Mouse (Mus musculus): ENCODE measurements around the gene Cmtr2. TPM values are rescaled to one million over a fixed set of nuclear protein-coding genes. Genes with fewer than 3 reads are reported as not detected.

The Cmtr2 gene
- polyA plus RNA-seq, 1 experiment from 2014 or later = 10.9 TPM

- Histone ChIP-seq H3K4me3 (no peak overlapping the region), H3K9me3 (no peaks in the 10 kb centered on the region), H3K36me3 (no peaks in the 10 kb centered on the region), H3K9ac (no peak overlapping the region), H3K27ac (no peak overlapping the region), H3K27me3 (no peaks in the 10 kb centered on the region), H3K4me2 (no peak overlapping the region), H3K4me1 (replicated peaks) (peaks cover 8% of the 10 kb centered on the region; the same call in 1 of the 2 replicates)
- WGBS = 27% methylated on average over 11 of the region's 11 CpGs
- no peak for ATAC-seq (ENCODE audit: low FRiP score)
Observed at GRCm38 (mm10) chr8:110201806-110202205, 13.7 kb upstream of the Cmtr2 start.

- Histone ChIP-seq H3K4me3 (no peak overlapping the region), H3K27me3 (no peaks in the 10 kb centered on the region), H3K36me3 (peaks cover 6% of the 10 kb centered on the region), H3K4me1 (replicated peaks) (peaks cover 24% of the 10 kb centered on the region), H3K27ac (no peak overlapping the region), H3K4me2 (no peak overlapping the region), H3K9ac (no peak overlapping the region), H3K9me3 (no peaks in the 10 kb centered on the region)
- no peak for ATAC-seq (ENCODE audit: low FRiP score)
- whole genome bisulfite sequencing = 84% methylated on average over 5 of the region's 5 CpGs
Observed at GRCm38 (mm10) chr8:110216253-110216652, 788 bp downstream of the Cmtr2 start.

GRCm38 (mm10) chr8:110217198-110217597 lies 1.7 kb downstream of the Cmtr2 start:
- Histone ChIP-seq H3K4me1 (replicated peaks) (peaks cover 24% of the 10 kb centered on the region), H3K27me3 (no peaks in the 10 kb centered on the region), H3K36me3 (peaks cover 16% of the 10 kb centered on the region), H3K9me3 (no peaks in the 10 kb centered on the region), H3K4me2 (peak overlapping the region; percentile 76), H3K4me3 (peak overlapping the region; percentile 62), H3K9ac (peak overlapping the region; percentile 53), H3K27ac (peak overlapping the region; percentile 84)
- ATAC-seq (ENCODE audit: low FRiP score) = peak; percentile 49
- 39% methylated on average over 5 of the region's 5 CpGs for WGBS

GRCm38 (mm10) chr8:110217681-110218131 lies 2.2 kb downstream of the Cmtr2 start:
- H3K4me3 ChIP-seq = peak overlapping the region; percentile 62
- peaks cover 24% of the 10 kb centered on the region for H3K4me1 ChIP-seq (replicated peaks)
- no peaks in the 10 kb centered on the region for H3K27me3 ChIP-seq
- H3K9ac ChIP-seq = peak overlapping the region; percentile 65
- peak overlapping the region; percentile 84 for H3K27ac ChIP-seq
- no peaks in the 10 kb centered on the region for H3K9me3 ChIP-seq
- H3K36me3 ChIP-seq = peaks cover 21% of the 10 kb centered on the region
- under 1% methylated on average over 43 of the region's 43 CpGs for WGBS
- peak; percentile 99 for ATAC-seq (ENCODE audit: low FRiP score)
- H3K4me2 ChIP-seq = peak overlapping the region; percentile 76

- H3K9me3 ChIP-seq = no peaks in the 10 kb centered on the region
- no peak overlapping the region; the same call in 1 of the 2 replicates for H3K9ac ChIP-seq
- WGBS = 82% methylated on average over 5 of the region's 5 CpGs
Observed at GRCm38 (mm10) chr8:110218511-110218910, 3.0 kb downstream of the Cmtr2 start.

GRCm38 (mm10) chr8:110220936-110221335 lies 5.5 kb downstream of the Cmtr2 start:
- Histone ChIP-seq H3K4me1 (replicated peaks) (peaks cover 24% of the 10 kb centered on the region), H3K9ac (no peak overlapping the region), H3K27me3 (no peaks in the 10 kb centered on the region), H3K27ac (no peak overlapping the region), H3K36me3 (peaks cover 43% of the 10 kb centered on the region), H3K4me2 (no peak overlapping the region), H3K4me3 (no peak overlapping the region), H3K9me3 (no peaks in the 10 kb centered on the region)
- 94% methylated on average over 14 of the region's 14 CpGs for WGBS
- ATAC-seq (ENCODE audit: low FRiP score) = no peak

More at GRCm38 (mm10) chr8:110218511-110218910, 3.0 kb downstream of the Cmtr2 start:
- Histone ChIP-seq H3K4me3 (peak overlapping the region; percentile 62), H3K27me3 (no peaks in the 10 kb centered on the region), H3K4me2 (peak overlapping the region; percentile 76), H3K27ac (no peak overlapping the region), H3K36me3 (peaks cover 29% of the 10 kb centered on the region), H3K4me1 (replicated peaks) (peaks cover 24% of the 10 kb centered on the region)
- ATAC-seq (ENCODE audit: low FRiP score) = no peak

GRCm38 (mm10) chr8:110230803-110231202 lies 15.3 kb downstream of the Cmtr2 start:
- Histone ChIP-seq H3K27ac (no peak overlapping the region; the same call in 1 of the 2 replicates), H3K27me3 (no peaks in the 10 kb centered on the region), H3K4me2 (no peak overlapping the region), H3K9ac (no peak overlapping the region), H3K4me1 (replicated peaks) (0 out of 2 replicates have a peak, but pooled peaks cover 7% of the 10 kb centered on the region), H3K36me3 (peaks cover 2% of the 10 kb centered on the region; the same call in 1 of the 2 replicates), H3K4me3 (no peak overlapping the region), H3K9me3 (no peaks in the 10 kb centered on the region)
- WGBS = 62% methylated on average over 6 of the region's 6 CpGs
- peak; percentile 52; the same call in 1 of the 2 replicates for ATAC-seq (ENCODE audit: low FRiP score)

- no peaks in the 10 kb centered on the region for H3K9me3 ChIP-seq
- H3K9ac ChIP-seq = no peak overlapping the region; the same call in 1 of the 2 replicates
- H3K36me3 ChIP-seq = no peaks in the 10 kb centered on the region
- peaks cover 10% of the 10 kb centered on the region for H3K4me1 ChIP-seq (replicated peaks)
- H3K27me3 ChIP-seq = no peaks in the 10 kb centered on the region
- 46% methylated on average over 7 of the region's 7 CpGs for WGBS
- no peak overlapping the region for H3K4me2 ChIP-seq
- no peak overlapping the region for H3K4me3 ChIP-seq
- peak overlapping the region; percentile 76 for H3K27ac ChIP-seq
- ATAC-seq (ENCODE audit: low FRiP score) = no peak
Observed at GRCm38 (mm10) chr8:110242278-110243177, 27.1 kb downstream of the Cmtr2 start.

- whole genome bisulfite sequencing = 36% methylated on average over 2 of the region's 2 CpGs
- no peak for ATAC-seq (ENCODE audit: low FRiP score)
Observed at GRCm38 (mm10) chr8:110244566-110244965, 29.1 kb downstream of the Cmtr2 start.

GRCm38 (mm10) chr8:110247238-110247637 lies 31.8 kb downstream of the Cmtr2 start:
- Histone ChIP-seq H3K9ac (no peak overlapping the region), H3K4me1 (replicated peaks) (peaks cover 9% of the 10 kb centered on the region), H3K36me3 (no peaks in the 10 kb centered on the region), H3K9me3 (no peaks in the 10 kb centered on the region), H3K27me3 (no peaks in the 10 kb centered on the region), H3K27ac (no peak overlapping the region), H3K4me3 (no peak overlapping the region), H3K4me2 (no peak overlapping the region)
- no peak for ATAC-seq (ENCODE audit: low FRiP score)
- 90% methylated on average over 6 of the region's 6 CpGs for WGBS

More at GRCm38 (mm10) chr8:110244566-110244965, 29.1 kb downstream of the Cmtr2 start:
- Histone ChIP-seq H3K4me2 (no peak overlapping the region), H3K4me3 (no peak overlapping the region), H3K27ac (no peak overlapping the region), H3K27me3 (no peaks in the 10 kb centered on the region), H3K9ac (no peak overlapping the region), H3K36me3 (no peaks in the 10 kb centered on the region), H3K4me1 (replicated peaks) (peaks cover 10% of the 10 kb centered on the region), H3K9me3 (no peaks in the 10 kb centered on the region)

- Histone ChIP-seq H3K36me3 (no peaks in the 10 kb centered on the region), H3K9ac (no peak overlapping the region), H3K4me1 (replicated peaks) (no peaks in the 10 kb centered on the region), H3K27me3 (no peaks in the 10 kb centered on the region), H3K27ac (no peak overlapping the region), H3K4me3 (no peak overlapping the region), H3K9me3 (no peaks in the 10 kb centered on the region), H3K4me2 (no peak overlapping the region)
- no peak for ATAC-seq (ENCODE audit: low FRiP score)
- 84% methylated on average over 4 of the region's 4 CpGs for WGBS
Observed at GRCm38 (mm10) chr8:110253986-110254385, 38.5 kb downstream of the Cmtr2 start.

GRCm38 (mm10) chr8:110265796-110266305 lies 50.4 kb downstream of the Cmtr2 start:
- Histone ChIP-seq H3K9ac (no peak overlapping the region), H3K36me3 (no peaks in the 10 kb centered on the region), H3K27me3 (no peaks in the 10 kb centered on the region), H3K4me2 (no peak overlapping the region), H3K9me3 (no peaks in the 10 kb centered on the region), H3K4me1 (replicated peaks) (peaks cover 9% of the 10 kb centered on the region), H3K27ac (no peak overlapping the region), H3K4me3 (no peak overlapping the region)
- 76% methylated on average over 11 of the region's 11 CpGs for WGBS
- no peak for ATAC-seq (ENCODE audit: low FRiP score)
